Mouse (Mus musculus): ENCODE results near the gene Zdhhc17.

The Zdhhc17 gene

GRCm38 (mm10) chr10:111009641-111010479, at the start of gene Zdhhc17:
TSS of gene Zdhhc17 (minus strand) at chr10:111010140.
- peak; percentile 93 for DNase-seq (ENCODE audit: low spot score in 2 of 2)

GRCm38 (mm10) chr10:111055770-111056169, 45.8 kb upstream of the Zdhhc17 start:
- DNase-seq (ENCODE audit: low spot score in 2 of 2), result no peak

- no peak for DNase-seq (ENCODE audit: low spot score in 2 of 2)
Measured at GRCm38 (mm10) chr10:111051606-111052005, 41.7 kb upstream of the Zdhhc17 start.

DNA sequence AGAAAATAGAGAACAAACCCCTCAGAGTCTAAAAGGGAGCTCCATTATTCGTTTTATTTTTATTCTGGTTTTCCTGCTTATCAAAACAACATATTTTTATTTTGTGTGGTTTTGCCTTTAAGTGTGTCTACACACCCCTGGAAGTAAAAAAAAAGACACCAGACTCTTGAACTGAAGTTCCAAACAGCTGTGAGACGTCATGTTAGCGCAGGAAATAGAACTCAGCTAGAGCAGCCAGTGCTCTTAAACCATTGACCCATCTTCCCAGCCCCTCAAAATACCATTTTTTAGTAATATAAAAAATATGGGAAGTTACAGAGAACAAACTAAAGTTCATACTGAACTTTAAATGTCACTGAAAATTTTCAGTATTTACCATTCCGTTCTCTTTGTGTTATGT, 40.6 kb upstream of the Zdhhc17 start:
- DNase-seq (ENCODE audit: low spot score in 2 of 2), result no peak

- no peak for DNase-seq (ENCODE audit: low spot score in 2 of 2)
Measured at GRCm38 (mm10) chr10:111050061-111050460, 40.1 kb upstream of the Zdhhc17 start.

DNA sequence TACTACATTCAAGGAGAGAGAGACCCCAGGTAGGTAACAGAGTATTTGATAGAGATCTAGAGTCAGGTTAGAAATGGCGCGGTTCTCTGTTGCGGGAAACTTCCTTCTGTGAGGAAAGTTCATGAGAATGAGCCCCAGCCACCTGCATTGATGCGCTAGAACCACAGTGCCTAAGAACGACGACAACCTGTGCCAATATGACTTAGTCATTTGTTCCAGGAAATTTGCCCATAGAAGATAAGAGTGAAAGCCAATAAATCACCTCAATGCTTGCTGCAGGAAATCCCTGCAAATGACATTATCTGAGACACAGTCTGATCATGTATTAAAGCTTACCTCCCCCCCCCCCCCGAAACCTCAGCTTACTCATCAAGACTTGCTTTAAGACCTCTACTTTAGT, 38.0 kb upstream of the Zdhhc17 start:
- DNase-seq (ENCODE audit: low spot score in 2 of 2), result peak; percentile 30 to 62

DNA sequence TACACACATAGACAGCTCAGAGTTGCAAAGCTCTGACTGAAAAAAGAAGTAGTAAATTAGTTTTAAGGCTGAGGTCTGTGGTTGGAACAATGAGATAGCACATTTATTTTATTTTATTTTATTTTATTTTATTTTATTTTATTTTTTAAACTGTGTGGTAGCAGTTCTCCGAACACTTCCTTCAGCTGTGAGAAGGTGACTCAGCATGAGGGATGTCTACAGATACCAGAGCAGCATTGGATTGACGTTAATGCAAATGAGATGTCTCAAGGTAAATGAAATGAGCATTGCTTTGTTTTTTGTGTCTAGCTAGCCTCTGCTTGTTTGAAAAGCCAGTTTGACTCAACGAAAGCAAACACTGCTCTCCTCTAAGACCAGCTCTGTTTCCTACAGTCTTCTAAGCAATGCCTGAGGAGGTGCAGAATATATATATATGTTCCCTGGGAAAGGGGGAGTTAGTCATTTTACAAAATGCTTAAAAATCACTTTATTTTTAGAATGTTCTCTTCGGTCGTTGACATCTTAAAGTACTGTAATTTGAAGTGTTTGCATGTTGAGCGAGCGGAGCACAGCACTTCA, 30.2 kb upstream of the Zdhhc17 start:
- no peak for DNase-seq (ENCODE audit: low spot score in 2 of 2)

DNA sequence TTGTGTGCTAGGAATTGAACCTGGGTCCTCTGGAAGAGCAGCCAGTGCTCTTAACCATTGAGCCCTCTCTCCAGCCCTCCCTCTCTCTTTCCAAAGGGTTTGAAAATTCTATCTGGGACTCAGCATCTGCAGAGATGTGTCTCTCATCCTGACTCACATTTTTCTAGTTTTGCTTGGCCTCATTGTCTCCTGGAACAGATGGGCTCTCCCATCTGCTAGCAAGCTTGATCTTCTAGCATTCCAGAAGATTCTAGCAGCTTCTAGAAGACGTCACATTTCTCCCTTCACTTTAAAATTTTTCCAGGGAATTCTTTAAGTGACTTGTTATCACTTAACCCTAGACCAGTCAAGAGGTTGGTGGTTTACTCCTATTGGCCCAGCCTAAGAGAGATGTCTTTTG, 26.9 kb upstream of the Zdhhc17 start:
- DNase-seq (ENCODE audit: low spot score in 2 of 2), result no peak

GRCm38 (mm10) chr10:111035134-111035533, 25.2 kb upstream of the Zdhhc17 start:
- DNase-seq (ENCODE audit: low spot score in 2 of 2), result no peak

GRCm38 (mm10) chr10:111031511-111032365, 21.8 kb upstream of the Zdhhc17 start:
- peak; percentile 37 to 54 for DNase-seq (ENCODE audit: low spot score in 2 of 2)

DNA sequence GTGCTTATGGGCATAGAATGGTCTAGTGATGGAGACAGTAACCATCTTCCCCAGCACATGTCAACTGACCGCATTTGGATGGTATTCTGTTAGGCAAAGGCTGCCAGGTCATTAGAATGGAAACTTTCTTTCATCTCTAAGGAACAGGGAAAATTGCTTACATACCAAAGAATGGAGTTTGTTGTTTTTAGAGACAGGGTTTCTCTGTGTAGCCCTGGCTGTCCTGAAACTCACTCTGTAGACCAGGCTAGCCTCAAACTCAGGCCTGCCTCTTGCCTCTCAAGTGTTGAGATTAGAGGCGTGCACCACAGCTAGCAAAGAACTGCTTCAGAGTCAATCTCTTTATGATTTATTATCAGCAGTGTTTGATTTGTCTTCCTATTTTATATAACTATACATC, 20.9 kb upstream of the Zdhhc17 start:
- DNase-seq (ENCODE audit: low spot score in 2 of 2), result no peak

DNA sequence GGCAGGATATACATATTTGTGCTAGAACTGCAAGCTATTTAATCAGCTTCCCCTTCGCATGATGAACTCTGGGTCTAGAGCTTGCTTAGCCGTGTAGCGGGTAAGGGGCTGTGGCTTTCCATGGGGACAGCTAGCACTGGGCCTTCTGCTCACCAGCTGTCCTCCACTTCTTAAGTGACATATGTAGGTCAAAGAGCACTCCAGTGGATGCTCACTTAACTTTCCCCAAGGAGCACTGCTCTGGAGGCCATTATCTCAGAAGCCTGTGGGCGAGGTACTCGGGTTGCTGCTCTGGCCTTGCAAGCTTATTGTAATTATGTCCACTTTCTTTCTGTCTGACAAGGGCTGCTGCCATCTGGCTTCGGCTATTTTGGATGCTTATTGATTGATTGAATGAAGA, 16.2 kb upstream of the Zdhhc17 start:
- no peak for DNase-seq (ENCODE audit: low spot score in 2 of 2)

- no peak for DNase-seq (ENCODE audit: low spot score in 2 of 2)
Measured at GRCm38 (mm10) chr10:111024746-111025145, 14.8 kb upstream of the Zdhhc17 start.

DNA sequence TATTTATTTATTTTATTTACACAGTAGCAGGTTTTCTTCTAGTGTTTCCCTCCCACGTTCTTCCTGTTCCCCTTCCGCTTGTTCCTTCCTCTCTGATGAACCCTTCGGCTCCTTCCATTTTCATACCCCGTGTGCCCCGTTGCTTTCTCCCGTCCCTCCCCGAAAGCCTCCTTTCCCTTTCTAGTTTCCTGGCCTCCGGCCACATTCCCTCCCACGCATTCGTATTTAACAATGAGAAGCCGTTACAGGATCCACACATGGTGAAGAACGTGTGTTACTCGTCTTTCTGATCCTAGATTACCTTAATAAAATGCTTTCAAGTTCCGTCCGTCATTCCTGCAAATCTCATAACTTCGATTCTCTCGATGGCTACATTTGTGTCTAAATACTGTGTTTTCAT, 4.5 kb upstream of the Zdhhc17 start:
- peak; percentile 54 to 66 for DNase-seq (ENCODE audit: low spot score in 2 of 2)

DNA sequence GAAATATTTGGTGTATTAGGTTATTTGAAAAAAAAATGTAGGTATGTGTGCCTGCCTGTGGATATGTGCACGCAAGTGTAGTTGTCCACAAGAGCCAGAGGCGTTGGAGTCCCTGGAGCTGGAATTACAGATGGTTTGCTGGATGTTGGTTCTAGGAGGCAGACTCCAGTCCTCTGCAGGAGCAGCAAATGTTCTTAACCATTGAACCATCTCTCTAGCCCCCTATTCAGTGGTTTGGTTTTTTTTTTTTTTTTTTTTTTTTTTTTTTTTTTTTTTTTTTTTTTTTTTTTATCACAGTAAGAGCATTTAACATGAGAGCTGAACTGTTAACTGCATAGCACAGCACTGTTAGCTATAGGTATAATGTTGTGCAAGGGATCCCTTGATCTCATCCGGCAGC, 3.3 kb upstream of the Zdhhc17 start:
- no peak for DNase-seq (ENCODE audit: low spot score in 2 of 2)

DNA sequence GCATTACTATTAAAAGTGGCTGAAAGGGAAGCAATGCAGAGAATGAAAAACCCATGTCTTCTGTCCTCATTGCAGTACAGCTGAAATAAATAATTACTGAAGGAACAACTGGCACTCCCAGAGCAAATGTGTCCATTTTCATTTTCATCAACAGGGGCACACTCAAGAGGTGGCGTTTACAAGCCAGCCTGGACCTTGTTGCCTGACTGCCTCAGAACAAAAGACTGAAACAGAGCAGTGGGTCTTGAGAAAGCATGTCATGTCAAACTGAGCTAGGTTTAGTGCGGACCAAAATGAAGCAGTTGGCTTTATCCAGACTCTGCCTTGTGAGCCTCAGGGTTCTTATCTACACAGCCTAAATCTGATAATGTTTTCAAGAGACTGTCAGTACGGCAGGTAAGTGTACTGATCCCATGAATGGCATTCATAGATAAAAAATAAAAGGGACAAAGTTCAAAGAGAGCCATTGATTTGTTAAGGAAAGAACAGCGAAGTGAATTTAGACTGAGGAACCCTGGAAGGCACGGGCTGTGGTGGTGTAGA, 2.6 kb upstream of the Zdhhc17 start:
- DNase-seq (ENCODE audit: low spot score in 2 of 2), result no peak

DNA sequence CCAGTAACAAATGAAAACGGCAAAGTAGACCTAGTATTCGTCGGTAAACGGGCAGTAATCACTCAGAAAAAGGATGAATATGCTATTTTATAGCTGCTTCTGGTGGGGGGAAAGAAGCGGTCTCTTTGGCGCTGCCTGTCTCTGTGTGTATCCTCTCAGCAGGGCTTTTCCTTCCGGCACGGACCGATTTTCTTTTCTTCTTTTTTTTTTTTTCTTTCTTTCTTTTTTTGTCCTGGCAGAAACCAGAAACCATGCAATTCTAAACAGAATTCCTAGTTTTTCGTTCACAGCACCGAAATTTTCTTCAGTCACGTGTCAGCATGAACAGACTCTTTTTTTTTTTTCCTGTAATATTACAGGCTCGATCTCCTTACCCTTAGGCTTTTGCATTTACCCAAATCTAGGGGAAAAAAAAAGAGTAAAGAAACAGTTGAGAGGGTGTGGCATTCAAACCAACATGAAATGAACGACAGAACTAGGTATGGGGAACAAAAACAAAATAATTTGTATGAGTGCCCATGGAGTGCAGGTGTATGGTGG, 1.4 kb upstream of the Zdhhc17 start:
- DNase-seq (ENCODE audit: low spot score in 2 of 2), result peak in 1 of 2 experiments; percentile 14

DNA sequence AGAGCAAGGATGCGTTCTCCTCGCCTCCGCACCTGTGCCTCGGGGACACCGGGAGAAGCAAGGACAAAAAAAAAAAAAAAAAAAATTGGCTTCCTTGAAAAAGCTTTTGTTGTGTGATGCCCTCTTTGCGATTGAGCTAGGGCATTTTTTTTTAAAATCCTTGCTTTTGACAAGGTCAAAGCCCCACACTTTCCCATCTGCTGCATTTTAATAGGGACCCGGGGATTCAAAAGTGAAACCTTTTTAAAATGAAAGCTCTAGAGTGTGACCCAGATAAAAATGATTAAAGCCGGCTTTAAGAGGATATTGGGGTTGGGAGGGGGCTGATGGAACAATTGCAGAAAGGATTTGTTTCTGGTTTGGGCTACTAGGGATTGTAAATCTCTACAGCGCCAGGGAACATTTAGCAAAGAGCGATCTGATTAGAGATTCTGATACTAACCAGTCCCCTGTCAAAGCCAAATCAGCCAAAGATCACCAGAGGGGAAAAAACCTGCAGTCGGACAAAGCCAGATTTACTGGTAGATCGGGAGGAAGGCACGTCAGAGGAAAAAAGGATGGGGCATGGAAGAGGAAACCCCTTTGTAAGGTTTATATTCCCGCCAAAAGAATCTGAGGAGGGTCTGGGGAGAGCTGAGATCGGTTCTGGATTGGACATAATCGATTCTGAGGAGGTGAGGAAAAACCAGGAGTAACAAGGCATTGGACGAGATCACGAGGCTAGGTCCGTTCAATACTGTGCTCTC, 713 bp upstream of the Zdhhc17 start:
- peak; percentile 20 to 34 for DNase-seq (ENCODE audit: low spot score in 2 of 2)

- no peak for DNase-seq (ENCODE audit: low spot score in 2 of 2)
Measured at GRCm38 (mm10) chr10:111009113-111009640, 763 bp downstream of the Zdhhc17 start.

GRCm38 (mm10) chr10:111007687-111008086, 2.3 kb downstream of the Zdhhc17 start:
- DNase-seq (ENCODE audit: low spot score in 2 of 2), result no peak

Data from heart, adult 9 months (tissue).